In the genomic region with DNA sequence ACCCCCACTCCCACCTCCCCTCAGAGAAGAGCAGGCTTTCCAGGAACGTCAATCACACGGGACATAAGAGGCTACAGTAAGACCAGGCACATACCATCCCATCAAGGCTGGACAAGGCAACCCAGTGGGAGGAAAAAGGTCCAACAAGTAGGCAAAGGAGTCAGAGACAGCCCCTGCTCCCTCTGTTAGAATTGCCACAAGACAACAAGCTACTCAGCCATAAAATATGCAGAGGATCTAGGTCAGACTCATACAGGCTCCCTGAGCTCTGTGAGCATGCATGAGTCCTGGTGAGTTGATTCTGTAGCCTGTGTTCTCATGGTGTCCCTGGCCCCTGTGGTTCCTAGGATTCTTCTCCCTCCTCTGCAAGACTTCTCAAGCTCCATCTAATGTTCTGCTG, we compare ENCODE assay signal across 23 mouse cellular contexts. TPM values are rescaled to one million over a fixed set of nuclear protein-coding genes. Genes with fewer than 3 reads are reported as not detected.
DNase-seq lines count a peak whose midpoint lies in the region; ATAC-seq lines count a peak whose summit lies in the region.
"Had no signal": no experiment of that assay in that cellular context is flagged by ENCODE, and none has a peak within 500 bp of the region (broad histone marks: within the 10 kb centered on the region; RNA-seq: fewer than 3 reads in every experiment).

No protein-coding gene starts in this region.

- 65% methylated on average over 2 of the region's 2 CpGs for WGBS in hindbrain, embryonic 14.5 days

- no peak overlapping the region for H3K4me3 ChIP-seq in hindbrain, embryonic 14.5 days (replicated peaks; ENCODE audit: low read length)

- H3K27me3 ChIP-seq in hindbrain, embryonic 14.5 days (ENCODE audit: control insufficient read depth, insufficient read depth, low read length): no peaks in the 10 kb centered on the region
- H3K27me3 ChIP-seq: CH12.LX, Patski had no signal

- ATAC-seq in hindbrain, embryonic 14.5 days (ENCODE audit: low FRiP score): no peak
- ATAC-seq: activated CD4-positive, CD25-positive, alpha-beta regulatory T cell, adult 4 months; CD4-positive, CD25-positive, alpha-beta regulatory T cell, adult 4 months; Patski had no signal

- no peak overlapping the region for H3K27ac ChIP-seq in hindbrain, embryonic 14.5 days

- H3K9me3 ChIP-seq in hindbrain, embryonic 14.5 days (ENCODE audit: control insufficient read depth, low read length): no peaks in the 10 kb centered on the region
- H3K9me3 ChIP-seq: G1E had no signal

- H3K4me1 ChIP-seq in hindbrain, embryonic 14.5 days (replicated peaks; ENCODE audit: control insufficient read depth, insufficient read depth, low read length): no peaks in the 10 kb centered on the region

- H3K4me2 ChIP-seq in hindbrain, embryonic 14.5 days (replicated peaks): no peak overlapping the region

- H3K9ac ChIP-seq in hindbrain, embryonic 14.5 days: no peak overlapping the region

- no peaks in the 10 kb centered on the region for H3K36me3 ChIP-seq in hindbrain, embryonic 14.5 days (replicated peaks; ENCODE audit: control insufficient read depth, insufficient read depth)
- H3K36me3 ChIP-seq: G1E had no signal

- DNase-seq in Muller cell, postnatal 12 days (ENCODE audit: inconsistent ontology term): peak; percentile 53
- DNase-seq in retina, embryonic 14.5 days (ENCODE audit: low spot score): peak; percentile 25
- DNase-seq in retina, postnatal 1 day: peak; percentile 65
- no peak for DNase-seq in hindbrain, embryonic 14.5 days (ENCODE audit: low spot score)
- DNase-seq in kidney, postnatal 4 days: no peak
- DNase-seq in thymus, postnatal 0 days (ENCODE audit: low spot score): no peak
- DNase-seq: adrenal gland, adult 2 months; adrenal gland, adult 8-10 months; adrenal gland, postnatal 10 days; adrenal gland, postnatal 14 days; adrenal gland, postnatal 25 days; adrenal gland, postnatal 36 days; B cell, adult 2 months; cerebellum, adult 11 months; cerebellum, adult 11-12 months; cerebellum, adult 18-20 months; cerebellum, adult 2 months had no signal

RNA-seq across cellular contexts. Expression of a gene that starts 48.3 kb away (rescaled TPM):
- polyA plus RNA-seq in hindbrain, embryonic 14.5 days (2014; fragmentation: Nextera tagmentation; extraction: Ambion mirVana): 3.4 and 3.7 TPM in 2 replicates
- 1.3 TPM in 2 replicates for polyA plus RNA-seq in thymus, postnatal 0 days (2015; fragmentation: Nextera tagmentation; extraction: Ambion mirVana)
- polyA plus RNA-seq: activated CD4-positive, CD25-positive, alpha-beta regulatory T cell, adult 4 months; C2C12; CD4-positive, CD25-positive, alpha-beta regulatory T cell, adult 4 months; G1E had no signal

Comparison
In these comparisons a context has a peak if more than half of its experiments do, and no peak if none do; other contexts are left out.
1. DNase-seq: peak in Muller cell, postnatal 12 days (single experiment), retina, embryonic 14.5 days (single experiment) and retina, postnatal 1 day (single experiment); none in hindbrain, embryonic 14.5 days (single experiment), kidney, postnatal 4 days (0 of 2) and thymus, postnatal 0 days (single experiment).